Mouse (Mus musculus) right cerebral cortex, postnatal 14 days (tissue): ENCODE results near the gene Slc9a2.
"Not testable (repeated sequence)": the region's sequence is repeated elsewhere in the genome, so short reads cannot be mapped to it uniquely, and the experiment has no call there.

Source experiments
- DNase-seq: peaks from one replicate; pipeline ENCODE4 v3.0.0; 2022

The Slc9a2 gene

GRCm38 (mm10) chr1:40680067-40680867 is at the start of gene Slc9a2:
Slc9a2 (plus strand) TSS chr1:40680574.
- DNase-seq: no peak

GRCm38 (mm10) chr1:40632407-40633062 is 47.8 kb upstream of the Slc9a2 start:
- DNase-seq: no peak

DNA sequence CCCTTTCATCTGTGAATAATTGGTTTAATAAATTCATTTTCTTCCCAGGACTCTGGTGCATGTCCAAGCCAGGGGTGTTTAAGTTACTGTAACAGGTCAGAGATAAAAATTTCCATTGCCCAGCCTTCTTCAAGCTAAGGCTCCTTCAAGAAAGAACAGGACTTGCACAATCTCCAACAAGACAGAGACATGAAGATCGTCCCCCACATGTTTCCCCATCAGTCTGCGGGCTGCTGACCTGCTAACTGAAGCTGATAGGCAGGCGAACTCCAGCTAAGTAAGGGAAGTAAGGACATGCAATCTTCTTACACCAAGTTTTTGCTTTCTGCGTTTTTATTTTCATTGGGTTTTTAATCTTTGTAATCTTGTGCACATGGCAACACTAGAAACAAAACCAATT is 45.8 kb upstream of the Slc9a2 start:
- DNase-seq: no peak

DNA sequence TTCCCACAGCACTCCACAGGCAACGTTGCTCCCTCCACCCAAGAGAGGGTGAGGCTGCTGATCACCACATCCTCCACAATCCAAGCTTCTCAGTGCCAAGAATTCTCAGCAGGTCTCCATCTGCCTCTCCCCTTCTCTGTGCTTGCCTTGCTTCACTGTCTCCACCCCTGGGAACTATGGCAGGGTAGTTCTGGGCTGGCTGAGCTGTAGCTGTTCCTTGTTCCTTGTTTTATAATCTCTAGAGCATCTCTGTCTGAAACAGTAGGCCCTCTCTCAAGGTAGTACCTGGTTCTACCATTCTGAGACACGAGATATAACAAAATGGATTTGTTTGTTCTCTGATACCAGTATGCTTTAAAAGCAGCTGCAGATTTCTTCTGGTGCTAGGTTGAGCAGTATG is 32.1 kb upstream of the Slc9a2 start:
- no peak for DNase-seq

- DNase-seq: no peak
Measured at GRCm38 (mm10) chr1:40650803-40651497, 29.4 kb upstream of the Slc9a2 start.

- DNase-seq: no peak
Measured at GRCm38 (mm10) chr1:40657035-40657434, 23.3 kb upstream of the Slc9a2 start.

GRCm38 (mm10) chr1:40657978-40658496 is 22.3 kb upstream of the Slc9a2 start:
- DNase-seq: peak; percentile 72

DNA sequence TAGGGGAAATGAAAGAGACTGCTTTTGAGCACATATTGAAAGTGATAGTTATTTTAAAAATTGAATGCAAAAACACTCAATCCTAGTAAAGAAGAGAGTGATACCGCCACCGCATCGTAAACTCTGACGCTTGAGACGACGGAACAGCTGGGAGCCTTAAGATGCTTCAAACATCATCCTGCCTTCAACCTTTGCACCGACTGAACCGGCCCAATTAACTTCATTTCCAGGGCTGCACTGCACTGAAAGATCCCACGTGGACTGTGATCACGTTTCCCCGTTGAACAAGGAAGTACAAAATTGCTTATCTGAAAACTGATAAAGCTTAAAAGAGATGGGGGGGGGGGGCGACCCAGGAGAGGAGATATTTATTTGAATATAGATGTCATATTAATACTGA is 21.4 kb upstream of the Slc9a2 start:
- DNase-seq: no peak

DNA sequence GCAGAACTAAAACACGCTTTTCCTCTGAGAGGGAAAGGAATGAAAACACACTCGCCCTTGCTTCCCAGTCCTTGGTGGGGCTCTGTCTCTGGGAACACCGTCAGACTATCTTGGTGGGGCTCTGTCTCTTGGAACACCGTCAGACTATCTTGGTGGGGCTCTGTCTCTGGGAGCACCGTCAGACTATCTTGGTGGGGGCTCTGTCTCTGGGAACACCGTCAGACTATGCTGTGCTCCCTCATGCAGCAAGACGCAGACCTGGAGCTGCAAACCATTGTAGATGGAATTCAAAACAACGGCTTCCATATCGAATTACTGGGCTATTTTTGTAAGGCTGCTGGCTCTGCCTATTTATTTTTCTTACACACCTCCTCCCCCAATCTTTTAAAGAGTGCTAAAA is 20.9 kb upstream of the Slc9a2 start:
- DNase-seq: no peak

- no peak for DNase-seq
Measured at GRCm38 (mm10) chr1:40660838-40661237, 19.5 kb upstream of the Slc9a2 start.

DNA sequence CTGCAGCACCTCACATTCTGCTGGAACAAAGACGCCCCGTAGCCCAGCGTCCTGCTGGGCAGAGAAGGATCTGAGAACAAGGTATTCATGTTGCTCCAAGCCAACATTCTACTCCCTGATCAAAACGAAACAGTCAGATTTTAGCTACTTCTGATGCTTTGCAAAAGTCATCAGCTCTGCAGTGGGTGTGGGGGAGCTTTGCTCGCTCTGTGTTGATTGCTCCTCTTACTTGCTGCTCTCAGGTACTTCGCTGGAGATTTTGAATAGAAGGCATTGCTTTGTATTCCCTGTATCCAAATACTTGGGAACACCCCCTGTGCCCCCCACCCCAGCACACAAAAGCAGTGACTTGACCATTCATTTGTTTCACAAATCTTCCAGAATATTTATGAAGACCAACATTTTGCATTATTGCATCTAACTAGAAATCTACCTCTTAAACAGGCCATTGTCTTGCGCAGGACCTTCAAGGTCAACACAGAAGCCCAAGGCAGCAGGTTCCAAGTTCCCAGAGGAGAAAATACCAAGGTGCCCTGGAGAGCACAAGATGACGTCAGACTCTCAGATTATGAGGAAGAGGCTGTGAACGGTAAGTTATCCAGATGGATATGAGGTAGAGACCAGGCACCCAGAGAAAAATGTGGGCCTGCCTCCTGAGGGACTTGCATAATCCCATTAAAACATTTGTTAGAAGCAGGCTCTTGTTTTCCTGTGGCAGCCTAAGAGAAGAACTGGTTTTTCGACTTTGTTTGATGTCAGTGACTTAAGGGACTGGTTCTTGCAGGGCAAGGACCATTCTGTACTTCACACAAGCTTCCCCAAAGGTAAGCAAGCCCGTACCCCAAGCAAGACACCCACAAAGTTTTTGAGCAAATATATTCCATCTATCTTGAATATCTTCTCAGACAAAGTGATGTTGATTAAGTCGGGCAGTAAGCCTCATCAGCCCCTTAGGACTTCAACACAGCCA is 14.7 kb upstream of the Slc9a2 start:
- DNase-seq: no peak

DNA sequence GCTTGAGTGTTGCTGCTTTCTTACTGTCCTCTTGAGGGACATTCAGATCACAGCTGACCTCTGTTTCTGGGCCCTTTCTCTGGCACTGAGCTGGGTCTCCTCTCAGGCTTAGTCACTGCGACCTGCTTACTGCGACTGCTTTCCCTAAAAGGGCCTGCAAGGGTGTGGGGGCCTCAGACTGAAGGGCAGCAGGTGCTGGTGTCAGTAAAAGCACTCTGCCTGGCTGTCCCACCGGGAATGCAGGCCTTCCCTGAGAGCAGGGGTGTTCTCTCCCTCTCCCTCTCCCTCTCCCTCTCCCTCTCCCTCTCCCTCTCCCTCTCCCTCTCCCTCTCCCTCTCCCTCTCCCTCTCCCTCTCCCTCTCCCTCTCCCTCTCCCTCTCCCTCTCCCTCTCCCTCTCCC is 12.9 kb upstream of the Slc9a2 start:
- not testable (repeated sequence) for DNase-seq

GRCm38 (mm10) chr1:40670025-40670424 is 10.3 kb upstream of the Slc9a2 start:
- DNase-seq: no peak

DNA sequence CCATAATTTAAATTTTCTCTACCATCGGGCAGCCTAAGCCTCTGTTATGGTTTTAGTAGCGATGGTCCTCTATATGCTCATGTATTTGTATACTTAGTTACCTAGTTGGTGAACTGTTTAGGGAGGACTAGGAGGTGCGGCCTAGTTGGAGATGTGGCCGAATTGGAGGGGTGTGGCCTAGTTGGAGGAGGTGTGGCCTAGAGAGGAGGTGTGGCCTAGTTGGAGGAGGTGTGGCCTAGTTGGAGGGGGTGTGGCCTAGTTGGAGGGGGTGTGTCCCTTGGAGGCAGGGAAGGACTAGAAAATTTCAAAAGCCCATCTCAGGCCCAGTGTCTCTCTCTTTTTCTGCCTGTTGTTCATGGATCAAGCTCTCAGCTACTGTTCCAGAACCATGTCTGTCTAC is 8.9 kb upstream of the Slc9a2 start:
- no peak for DNase-seq

DNA sequence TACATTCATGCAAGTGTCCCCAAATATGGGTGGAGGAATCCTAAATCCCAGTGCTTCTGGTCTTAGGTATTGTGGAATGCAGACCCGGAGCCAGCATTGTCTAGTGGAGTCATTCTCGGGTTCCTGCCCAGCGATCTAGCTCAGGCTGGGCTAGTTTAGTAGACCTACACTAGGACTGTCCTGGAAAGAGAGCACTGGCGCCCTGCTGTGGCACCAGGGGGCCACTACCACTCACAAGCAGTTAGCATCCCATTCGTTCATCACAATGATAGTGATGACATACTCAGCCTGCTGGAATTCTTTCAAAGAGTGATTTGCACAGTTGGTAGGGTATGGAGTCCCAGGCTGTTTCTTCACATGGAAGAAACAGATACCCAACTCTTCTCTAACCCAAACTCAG is 3.1 kb upstream of the Slc9a2 start:
- no peak for DNase-seq

- peak; percentile 29 for DNase-seq
Measured at GRCm38 (mm10) chr1:40680868-40681698, 709 bp downstream of the Slc9a2 start.

GRCm38 (mm10) chr1:40681699-40682510 is 1.5 kb downstream of the Slc9a2 start:
- DNase-seq: no peak

GRCm38 (mm10) chr1:40694296-40694695 is 13.9 kb downstream of the Slc9a2 start:
- no peak for DNase-seq

GRCm38 (mm10) chr1:40696436-40696835 is 16.1 kb downstream of the Slc9a2 start:
- no peak for DNase-seq

- DNase-seq: no peak
Measured at GRCm38 (mm10) chr1:40705099-40705498, 24.7 kb downstream of the Slc9a2 start.

DNA sequence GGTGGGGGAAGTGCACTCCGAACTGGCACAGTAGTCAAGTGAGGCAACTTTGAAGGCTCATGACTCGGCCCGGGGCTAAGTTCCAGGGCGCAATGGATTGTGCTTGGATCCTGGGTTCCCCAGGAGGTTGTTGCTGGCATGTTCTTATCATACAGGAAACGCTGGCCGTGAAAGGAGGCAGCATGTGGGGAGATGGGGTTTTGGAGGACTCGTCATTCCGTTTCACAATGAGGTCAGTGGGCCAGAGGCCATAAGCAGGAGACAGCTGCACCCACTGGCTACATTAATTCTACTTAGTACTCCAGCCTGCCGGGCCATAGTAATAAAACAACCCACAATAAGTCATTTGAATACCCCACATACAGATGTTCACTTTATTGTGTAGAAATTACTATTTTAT is 34.6 kb downstream of the Slc9a2 start:
- DNase-seq: no peak
